Mouse (Mus musculus) kidney, adult 11 months (tissue): ENCODE results near the gene Wasl.

ENCODE experiments used
- DNase-seq: peaks from one replicate; pipeline ENCODE4 v3.0.0; 2022

Wasl gene

DNA sequence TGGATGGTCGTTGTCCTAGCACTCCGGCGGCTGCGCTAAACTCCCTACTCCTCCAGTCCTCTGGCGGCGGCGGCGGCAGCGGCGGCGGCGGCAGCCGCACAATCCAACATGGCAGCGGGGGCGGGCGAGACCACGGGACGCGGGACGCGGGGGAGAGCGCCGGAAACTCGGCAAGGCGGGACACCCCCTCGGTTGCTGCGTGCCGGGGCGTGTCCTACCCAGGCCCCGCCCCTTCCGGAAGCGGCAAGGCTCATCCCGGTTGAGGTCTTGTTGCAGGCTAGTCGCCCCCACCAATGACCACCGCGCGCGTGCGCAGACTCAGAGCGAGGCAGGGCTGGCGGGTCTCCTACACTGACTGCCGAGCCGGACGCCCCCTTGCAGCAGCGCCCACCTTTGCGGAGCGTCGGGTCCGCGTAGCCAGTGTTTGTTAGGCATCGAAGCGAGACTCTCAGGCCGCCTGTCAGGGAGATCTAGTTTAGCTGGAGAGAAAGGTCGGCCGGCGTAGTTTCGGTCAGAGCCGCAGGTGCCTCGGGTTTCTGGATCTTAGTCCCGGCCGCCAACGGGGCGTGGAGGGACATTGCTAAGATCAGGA lies at the start of gene Wasl:
Gene Wasl (minus strand): TSS at position 143 of the 592 bp plus-strand sequence.
- DNase-seq = peak; percentile 98

DNA sequence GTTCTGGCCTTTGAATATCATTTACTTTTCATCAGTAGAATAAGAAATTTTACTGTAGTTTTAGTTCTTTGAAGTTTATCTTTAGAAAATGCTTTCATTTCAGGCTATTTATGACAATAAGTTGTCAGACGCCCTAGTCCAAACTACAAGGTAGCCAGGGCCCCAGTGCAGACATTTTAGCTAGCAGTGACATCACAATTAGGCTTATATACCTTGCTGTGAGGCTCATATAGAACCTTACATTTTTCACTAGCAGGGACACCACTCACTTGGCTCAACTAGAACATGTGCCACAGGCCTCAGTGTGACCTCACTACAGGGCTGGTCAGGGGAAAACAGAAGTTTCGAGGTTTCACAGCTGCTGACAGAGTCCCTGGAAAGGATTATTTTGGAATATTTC lies 42.7 kb upstream of the Wasl start:
- no peak for DNase-seq

DNA sequence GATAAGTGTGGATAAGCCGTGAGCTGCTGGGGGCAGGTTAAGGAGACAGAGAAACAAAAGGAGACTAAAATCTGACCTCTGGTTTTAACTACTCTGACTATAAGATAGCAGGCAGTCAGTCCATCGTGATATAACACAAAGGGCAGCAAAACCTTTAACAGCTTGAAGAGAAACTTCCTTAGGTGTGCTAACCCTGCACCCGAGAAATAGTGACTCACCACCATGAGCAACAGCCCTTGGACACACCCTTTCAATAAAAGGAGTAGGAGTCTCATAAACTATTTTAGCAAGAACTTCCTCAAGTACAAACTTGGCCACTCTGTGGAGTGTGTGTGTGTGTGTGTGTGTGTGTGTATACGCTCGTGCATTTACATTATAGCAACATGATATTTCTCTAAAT lies 42.3 kb upstream of the Wasl start:
- DNase-seq = no peak

DNA sequence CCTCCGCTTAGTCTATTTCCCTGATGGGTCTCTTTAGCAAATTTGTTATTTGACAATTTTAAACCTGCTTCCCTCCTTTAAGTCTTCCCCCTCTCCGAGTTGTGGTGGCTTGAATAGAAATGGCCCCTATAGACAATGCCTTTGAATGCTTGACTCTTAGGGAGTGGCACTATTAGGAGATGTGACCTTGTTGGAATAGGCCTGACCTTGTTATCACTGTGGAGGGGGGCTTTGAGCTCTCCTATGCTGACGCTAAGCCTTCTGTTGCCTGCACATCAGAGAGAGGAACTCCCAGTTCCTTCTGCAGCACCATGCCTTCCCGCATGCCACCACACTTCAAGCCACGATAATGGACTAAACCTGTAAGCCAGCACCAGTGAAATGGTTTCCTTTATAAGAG lies 32.4 kb upstream of the Wasl start:
- no peak for DNase-seq

DNA sequence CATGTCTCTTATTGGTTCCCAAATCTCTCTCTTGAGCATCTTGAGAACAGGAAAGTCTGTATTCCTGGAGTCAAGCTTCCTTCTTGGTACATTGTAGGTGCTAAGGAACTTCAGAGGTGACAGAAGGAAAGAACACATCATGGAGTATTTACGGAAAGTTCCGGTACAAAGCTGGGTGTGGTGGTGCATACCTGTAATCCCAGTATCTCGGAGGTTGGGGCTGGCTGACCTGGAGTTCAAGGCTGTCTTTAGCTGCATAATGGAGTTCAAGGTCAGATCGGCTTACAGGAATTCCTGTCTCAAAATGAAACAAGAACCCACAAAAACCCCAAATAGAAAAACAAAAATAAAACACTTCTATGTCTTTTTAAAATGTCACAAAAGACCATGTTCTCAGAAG lies 31.3 kb upstream of the Wasl start:
- no peak for DNase-seq

DNA sequence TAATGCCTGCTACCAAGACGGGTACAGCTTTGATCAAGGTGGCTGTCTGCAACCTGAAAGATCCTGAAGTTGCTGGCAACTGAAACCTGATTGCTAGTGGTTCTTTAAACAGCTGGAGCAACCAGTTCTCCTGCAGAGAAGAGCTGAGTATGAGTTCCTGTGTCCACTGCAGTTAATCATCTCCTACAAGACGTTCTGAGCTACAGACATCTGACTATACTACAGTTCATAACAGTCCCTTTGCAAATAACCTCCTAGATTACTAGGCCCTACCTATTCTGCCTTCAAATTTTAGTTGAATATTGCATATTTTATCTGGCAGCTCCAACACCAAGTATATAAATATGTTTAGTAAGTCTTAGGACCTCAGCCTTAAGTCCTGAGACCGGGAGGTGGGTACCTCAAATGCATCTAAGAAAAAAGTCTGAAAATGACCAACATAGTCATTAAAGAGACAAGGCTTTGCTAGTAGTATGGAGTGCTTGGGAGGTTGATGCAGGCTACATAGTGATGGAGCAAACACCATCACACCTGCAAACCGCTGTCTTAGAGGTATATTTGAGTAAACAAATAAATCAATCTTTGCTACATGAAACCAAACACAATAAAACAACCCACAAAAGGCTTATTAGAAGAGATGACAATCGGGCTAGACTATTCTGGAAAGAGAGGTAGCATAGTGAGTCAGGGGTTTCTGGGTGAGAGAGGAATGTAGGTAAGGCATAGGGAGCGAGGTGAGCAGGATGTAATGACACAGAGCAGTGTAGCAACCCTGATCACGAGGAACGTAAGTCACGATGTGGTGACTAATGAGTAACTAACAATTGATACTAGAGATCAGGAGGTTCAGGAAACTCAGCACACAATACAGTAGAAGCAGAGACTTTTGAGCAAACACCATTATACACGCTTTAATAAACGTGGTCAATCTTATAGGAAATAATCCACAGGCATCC lies 29.9 kb upstream of the Wasl start:
- DNase-seq = no peak

DNA sequence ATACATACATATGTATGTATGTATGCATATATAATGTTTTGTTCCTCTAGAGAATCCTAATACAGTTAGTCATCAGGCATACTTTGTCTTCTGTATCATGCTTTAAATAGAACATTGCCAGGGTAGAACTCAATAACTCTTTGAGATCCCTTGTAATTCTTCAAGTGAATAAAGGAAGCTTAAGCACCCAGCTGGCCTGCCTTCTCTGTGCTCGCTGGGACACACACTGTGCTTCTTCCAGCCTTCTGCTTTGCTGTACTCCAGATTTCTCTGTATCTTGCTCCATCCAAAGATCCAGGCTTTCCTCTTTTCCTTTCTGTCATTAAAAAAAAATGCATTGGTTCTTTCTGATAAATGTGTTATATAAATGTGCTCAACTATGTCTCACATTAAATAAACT lies 23.1 kb upstream of the Wasl start:
- DNase-seq = no peak

DNA sequence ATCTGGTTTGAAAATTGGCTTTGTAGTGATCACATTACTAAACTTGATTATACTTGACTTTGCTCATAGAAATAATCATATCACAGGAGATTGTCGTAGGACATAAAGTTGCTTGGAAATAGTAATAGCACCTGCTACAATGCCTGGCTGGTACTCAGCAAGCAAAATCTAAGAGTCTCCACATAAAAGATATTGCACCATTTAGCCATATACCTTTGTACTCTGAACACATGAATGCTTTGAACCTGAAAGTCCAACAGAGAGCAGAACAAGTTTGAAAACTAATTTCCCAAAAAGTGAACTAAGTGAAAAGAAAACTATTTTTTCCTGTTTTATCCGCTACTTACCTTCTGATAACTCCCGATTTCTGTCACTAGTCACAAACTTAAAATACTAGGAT lies 18.3 kb upstream of the Wasl start:
- no peak for DNase-seq

DNA sequence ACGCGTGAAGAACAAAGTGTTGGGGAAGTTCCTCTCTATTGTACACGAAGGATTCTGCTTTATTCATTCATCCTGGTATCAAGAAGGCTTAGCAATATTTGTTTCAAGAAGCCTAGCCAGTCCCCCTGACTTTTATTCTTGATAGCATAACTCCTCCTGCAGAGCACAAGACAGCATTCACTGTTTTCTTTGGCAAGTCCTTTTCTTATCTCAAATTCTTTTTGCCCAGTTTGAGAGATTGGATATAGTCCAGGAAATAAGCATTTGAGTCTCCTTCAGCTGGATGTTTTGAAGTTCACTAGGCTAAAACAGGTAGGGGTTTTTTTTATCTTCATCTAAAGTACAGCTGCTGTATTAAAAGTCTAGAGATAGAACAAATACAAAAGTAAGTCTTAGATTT lies 3.0 kb upstream of the Wasl start:
- DNase-seq = no peak

DNA sequence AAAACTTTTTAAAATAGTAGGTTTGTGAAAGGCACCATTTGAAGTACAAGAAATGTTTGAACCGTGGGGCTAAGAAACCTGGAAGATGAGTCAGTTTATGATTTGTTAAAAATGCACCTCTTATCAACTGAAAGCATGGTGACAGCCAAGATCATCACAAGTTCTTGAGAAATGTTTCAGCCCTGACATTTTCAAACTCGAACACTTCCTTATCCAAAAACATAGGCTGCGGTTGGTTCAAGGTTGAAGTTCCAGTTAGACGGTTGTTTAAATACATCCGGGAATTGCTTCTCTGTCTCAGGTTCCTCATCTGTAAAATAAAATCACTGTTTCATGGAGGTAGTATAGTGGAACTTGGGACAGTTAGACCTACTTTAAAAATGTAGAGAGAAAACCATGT lies 1.4 kb upstream of the Wasl start:
- no peak for DNase-seq

DNA sequence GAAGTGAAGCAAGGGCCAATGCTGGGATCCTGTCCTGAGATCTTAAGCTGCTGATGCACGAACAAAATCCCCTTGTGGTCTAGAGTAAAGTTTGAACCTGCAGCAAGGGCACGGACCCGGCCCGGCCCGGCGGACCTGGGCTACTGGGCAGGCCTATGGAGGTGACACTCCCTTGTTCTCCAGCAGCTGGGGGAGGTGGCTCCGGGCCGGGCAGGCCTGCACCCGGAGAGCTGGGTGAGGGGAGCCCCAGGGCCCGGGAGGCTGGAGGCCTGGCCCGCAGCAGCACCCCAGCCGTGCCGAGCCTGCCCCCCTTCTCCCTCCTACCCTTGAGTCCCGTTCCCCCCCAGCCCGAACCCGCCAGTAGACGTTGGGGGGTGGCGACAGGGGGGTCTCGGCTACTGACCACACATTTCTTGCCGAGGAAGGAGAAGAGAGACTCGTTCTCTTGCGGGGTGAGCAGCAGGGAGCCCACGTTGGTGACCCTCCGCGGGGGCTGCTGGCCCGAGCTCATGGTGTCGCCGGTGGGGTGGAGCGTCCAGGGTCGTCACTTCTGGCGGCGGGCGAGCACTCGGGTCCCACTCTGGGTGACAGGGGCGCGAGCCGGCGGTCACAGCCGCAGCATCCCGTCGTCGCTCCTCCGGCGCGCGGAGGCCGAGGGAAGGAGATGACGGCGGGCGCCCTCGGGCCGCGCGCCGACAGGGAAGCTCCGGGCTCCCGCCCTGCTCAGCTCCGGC lies 509 bp downstream of the Wasl start:
- peak; percentile 47 for DNase-seq

DNA sequence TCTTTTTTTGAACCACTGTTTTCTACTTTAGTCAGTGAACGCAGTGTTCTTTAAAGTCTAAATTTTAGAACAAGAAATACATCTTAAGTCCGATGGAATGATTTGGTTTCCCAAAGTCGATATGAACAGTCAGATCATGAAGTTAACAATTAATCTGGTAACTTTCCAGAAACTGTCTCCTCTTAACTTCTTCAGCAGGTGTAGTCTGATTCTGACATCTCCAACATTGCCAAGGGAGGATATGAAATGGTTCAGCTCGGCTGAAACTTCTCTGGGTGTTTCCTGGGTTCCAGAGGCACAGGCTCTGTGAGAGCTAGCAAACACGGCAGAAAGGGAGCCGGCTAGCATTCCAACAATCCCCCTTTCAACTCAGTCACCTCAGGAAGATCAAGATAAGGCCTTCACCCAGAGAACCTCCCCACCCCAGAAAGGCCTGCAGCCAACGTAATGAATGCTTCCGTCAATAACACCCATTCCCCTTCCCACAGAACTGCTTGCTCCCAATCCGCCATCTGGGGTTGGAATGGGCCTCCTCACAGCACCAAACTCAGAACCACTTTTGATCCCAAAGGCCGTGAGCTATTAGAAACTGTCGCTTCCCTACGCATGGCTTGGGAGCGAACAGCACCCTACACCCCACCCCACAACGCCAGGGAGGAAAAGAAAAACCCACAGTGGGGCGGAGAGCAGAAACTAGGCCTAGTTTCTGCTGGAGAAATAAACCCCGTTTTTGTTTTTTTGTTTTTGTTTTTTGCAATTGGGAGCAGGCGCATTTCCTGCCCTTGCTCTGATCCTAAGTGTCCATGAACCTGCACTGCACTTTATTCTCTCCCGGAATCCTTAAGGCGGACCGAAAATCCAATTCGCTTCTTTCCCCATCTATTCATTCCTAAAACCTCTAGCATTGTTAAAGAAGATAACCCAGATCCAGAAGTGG lies 1.3 kb downstream of the Wasl start:
- peak; percentile 36 for DNase-seq

DNA sequence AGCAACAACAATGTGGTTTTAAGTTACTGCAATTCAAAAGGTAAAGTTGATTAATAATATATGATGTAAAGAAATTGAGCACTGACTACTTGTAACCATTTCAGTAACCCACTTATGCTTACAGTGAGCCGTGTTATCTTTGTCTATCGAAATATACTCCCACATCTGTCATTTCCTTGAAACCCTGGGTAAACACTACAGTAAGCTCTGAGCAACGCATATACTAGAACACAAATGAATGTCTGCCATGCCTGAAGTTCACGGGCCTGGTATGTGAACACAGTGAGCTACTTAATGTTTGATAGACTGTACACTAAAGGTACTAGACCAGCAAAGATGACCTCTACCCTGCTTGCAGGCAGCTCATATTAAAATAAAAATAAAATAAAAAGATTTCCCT lies 2.3 kb downstream of the Wasl start:
- no peak for DNase-seq

DNA sequence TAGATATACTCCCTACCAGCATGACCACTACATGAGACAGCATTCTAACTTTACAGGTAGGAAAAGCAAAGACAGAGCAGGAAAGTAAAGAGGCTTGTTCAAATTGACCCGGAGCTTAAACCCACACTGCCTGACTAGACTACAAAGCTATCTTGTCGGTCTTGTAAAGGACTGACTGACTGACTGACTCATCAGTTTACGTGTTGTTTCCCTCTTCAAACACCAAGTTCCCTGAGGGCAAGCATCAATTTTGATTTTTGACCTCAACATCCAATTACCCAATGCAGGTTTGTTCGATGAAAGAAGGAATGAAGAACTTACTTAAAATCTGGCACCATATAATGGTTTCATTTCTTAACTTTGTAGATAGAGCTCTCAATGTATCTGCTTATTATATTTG lies 2.9 kb downstream of the Wasl start:
- DNase-seq = no peak

DNA sequence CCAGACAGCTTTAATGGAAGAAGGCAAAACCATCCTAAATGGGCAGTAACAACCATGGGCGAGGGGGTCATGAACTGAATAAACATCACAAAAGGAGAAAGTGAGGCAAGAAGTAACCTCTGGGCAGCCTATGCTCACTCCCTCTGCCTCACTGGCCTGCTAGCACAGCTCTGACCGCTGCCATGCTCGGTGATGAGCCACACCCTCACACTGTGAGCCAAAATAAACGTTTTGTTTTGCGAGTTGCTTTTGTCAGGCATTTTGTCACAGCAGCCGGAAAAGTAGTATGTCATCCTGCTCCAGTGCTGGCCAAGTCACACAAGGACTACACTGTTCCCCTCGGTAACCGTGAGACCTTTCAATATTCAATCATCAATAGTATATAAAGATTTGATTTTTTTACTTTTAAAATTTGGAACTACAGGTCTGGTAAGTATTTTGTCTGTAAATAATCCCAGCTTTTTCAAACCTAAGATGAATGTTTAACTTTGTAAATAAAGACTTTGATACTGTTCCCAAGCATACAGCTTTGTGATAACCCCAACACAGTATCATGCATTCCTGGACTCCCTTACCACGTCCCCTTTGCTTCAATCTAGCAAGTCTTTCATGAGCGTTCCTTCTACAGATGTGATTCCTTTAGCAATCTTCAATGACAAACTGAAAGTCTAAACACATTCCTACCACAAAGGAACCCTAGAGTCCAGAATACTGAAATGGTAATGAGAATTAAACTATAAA lies 7.0 kb downstream of the Wasl start:
- DNase-seq = no peak

DNA sequence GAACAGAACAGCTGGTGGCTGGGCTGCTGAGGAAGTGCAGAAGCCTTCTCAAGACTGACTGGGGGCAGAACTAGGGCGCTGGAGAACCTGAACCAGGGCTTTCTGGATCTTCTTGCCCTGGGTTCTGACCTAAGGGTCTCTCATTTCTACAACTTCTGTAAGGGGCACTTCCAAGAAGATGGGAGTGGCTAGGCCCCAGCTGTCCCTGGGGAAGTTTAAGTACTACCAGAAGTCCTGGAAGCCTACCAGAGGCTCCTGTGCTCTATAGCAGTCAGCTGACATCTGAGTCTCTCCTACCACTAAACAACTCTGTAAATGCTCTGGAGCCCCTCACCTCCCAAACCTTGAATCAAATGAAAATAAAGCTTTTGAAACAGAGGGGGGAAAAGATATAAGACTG lies 8.7 kb downstream of the Wasl start:
- DNase-seq = no peak

DNA sequence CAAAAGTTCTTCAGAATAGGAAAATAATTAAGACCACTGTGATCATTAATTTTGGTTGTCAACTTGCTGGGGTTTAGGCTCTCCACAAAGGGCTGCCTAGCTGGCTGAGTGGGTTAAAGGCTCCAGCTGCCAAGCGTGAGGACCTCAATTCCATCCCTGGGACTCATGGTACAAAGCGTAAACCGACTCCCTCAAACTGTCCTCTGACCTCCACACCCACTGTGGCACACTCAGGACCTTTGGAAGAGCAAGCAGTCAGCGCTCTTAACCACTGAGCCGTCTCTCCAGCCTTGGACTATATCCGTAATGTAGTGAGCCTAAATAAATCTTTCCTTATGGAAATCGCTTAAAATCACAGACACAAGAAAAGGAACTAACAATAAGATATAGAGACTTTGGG lies 13.3 kb downstream of the Wasl start:
- DNase-seq = no peak

DNA sequence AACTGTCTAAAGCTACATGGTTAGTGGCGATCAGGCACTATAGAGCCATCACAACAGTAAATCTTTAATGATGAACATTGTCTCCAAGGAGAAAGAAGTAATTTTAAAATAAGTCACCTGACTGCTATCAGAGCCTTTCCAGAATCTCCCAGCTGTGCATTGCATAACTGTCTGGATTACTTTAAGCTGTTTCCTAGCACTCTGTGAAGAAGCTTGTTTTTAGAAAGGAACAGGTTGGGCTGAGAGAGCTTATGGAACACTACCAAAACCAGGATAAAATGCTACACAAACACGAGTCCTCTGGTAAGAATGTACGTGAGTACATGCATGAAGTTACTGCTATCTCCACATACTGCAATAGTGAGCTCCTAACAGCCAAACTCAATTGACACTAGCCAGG lies 14.1 kb downstream of the Wasl start:
- no peak for DNase-seq

DNA sequence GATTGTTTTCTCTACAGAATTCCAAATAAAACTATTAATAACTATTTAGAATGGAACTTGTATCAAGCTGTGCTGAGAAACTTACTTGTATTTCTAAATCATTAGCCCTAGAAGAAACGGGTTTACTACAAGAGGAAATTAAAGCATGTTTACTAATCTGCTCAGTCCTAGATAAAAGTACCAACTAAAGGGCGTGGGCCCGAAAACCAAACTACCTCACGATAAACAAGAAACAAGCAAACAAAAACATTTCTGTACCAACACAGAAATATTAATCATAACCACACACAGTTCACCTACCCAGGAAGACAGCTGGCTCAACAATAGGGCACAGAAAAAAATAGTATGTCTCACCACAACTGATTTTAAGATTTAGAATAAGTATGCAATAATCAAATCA lies 16.4 kb downstream of the Wasl start:
- DNase-seq = no peak

DNA sequence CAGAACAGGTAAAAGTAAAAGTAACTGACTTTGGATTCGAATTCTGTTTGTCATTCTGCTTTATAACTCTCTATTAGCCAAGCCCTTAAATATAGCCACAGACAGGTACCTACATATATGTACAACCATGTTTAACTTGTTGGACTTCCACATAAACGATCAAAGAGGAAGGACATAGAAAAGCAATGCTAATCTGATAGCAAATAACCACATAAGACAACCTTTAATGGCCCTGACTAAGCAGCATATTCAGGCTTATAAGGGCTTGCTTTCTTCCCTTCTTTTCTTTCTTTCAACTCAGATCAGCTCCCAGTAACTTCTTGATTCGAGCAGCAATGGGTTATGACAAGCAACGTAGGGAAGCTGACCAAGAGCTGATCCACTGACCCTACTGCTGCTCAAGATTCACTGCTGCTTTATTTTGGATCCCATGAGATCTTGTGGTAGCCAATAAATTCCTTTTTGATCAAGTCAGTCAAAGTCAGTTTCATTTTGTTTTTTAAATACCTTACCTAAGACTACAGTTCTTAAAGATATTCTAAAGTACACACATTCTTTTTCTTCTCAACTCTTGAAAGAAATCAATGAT lies 17.6 kb downstream of the Wasl start:
- DNase-seq = no peak

DNA sequence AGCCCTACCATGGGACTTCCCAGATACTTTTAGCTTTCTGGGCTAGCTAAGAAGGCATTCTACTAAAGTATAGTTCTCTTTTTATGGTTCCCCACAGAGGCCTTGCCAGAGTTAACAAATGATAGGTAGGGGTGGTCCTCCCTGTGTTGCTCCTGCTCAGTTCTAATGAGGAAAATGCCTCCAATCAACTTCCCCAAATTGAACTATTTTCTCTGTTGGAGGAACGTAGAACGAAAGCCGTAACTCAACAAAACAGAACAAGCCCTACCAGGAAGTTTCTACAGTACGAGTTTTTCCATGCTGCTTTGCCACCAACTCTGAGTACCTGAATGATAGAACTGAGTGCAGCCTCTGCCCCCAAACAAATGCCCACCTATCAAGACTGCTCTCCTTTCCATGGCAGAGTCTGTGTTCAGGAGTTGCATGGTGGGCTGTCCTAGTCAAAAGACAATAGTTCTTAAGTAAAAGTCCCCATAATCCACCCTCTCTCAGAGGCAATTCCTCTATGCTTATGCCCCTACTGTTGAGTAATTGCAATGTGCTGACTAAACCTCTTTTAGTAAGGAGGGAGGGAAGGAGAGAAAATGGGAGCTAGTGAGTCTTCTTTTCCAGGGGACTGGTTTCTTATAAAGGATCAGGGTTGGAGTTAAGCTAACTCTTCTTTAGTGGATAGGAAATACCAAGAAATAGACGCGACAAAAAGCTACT lies 19.3 kb downstream of the Wasl start:
- no peak for DNase-seq
